Mouse (Mus musculus): ENCODE data around the gene Plekhn1.

Plekhn1 gene

DNA sequence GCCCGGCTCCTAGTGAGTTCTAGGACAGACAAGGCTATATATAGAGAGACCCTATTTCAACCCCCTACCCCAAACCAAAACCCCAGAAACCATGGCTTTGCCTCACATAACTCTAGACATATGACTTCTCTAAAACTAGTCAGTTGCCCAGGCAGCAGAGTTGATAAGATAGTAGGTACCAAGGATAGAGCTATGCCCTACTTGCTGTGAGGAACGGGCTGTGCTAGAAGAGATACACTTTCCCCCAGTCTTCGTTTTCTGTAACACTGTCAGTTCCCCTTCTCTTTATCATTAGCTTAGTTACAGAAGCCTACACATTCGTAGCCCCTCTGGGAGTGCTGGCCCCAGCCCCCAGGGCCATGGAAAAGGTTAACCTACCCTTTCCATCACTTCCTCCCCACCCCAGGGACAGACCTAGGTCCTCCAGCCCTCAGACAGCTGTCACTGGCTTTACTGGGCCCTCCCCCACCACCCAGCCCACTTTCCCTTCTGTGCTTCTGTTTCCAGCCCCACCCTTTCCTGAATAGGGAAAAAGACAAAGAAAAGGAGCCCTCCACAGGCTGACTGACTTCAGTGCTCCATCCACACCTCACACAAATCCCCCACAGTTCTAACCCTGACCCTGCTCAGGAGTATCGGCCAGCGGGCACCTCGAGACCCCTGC lies 50.2 kb downstream of the Plekhn1 start:
- no peak for DNase-seq

DNA sequence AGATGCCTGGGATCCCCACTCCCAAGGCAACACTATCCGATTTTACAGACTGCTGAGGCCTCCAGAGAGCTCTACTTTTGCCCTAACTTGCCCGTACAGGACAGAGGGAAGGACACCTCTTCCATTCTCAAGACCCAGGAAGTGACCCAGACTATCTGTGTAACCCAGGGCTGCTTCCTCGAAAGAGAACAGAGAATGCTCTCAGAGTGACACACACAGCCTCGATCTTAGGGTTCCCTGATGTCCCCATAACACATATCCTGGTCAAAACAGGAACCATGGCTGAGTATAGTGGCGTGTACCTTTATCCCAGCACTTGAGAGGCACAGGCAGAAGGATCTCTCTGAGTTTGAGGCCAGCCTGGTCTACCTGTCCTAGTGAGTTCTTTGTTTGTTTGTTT lies 50.9 kb downstream of the Plekhn1 start:
- no peak for DNase-seq

DNA sequence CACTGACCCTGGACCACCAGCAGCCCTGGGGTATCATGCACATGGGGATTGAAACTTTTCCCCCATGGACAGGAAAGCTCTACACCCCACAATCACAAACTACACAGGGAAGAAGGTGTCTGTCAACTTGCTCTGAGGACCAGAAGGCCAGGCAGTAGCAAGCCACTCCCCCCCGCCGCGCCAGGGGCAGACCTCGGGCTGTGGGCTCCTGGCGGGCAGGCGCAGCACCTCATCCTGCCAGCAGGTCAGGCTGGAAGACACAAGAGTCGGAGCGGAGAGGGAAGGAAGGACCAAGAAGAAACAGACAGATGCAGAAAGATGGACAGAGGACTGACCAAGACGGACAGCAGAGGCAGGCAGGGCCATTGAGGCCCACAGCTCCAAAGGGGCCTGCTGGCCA lies 57.0 kb downstream of the Plekhn1 start:
- DNase-seq, result no peak

DNA sequence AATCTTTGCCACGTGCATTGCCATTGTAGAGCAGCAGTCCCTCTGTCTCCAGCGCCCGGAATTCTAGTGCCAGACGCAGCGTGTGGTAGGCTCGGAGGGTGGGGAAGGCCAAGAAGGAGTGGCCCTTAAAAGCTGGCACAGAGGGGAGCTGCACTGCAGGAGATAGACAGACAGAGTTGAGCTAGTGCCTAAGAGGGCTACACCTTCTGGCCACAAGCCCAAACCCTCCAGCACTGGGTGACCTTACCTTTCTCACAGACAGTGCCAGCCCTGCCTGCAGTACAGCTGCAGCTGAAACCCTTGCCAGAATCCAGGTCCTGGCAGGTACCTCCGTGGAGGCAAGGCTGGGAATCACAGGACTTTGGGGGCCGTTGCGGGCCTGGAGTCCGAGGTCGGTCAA lies 62.8 kb downstream of the Plekhn1 start:
- DNase-seq, result no peak

All from kidney, adult 9 months (tissue).